Mouse (Mus musculus): Measurements from ENCODE around the gene Ufl1. TPM values are rescaled to one million over a fixed set of nuclear protein-coding genes. Genes with fewer than 3 reads are reported as not detected.
"Not testable (repeated sequence)": the region's sequence is repeated elsewhere in the genome, so short reads cannot be mapped to it uniquely, and the experiment has no call there.

Gene Ufl1
- total RNA-seq (2021): 10 to 100 TPM; 26.8 to 29.2 TPM
- long read RNA-seq, experiment 1, full-length matches to known transcripts: 10 of 23 reads
- long read RNA-seq, experiment 1, partial matches to known transcripts: 3 of 23 reads
- long read RNA-seq, experiment 1, other reads (novel, unspliced or antisense): 10 of 23 reads
- long read RNA-seq, experiment 2, full-length matches to known transcripts: 23 of 44 reads
- long read RNA-seq, experiment 2, partial matches to known transcripts: 3 of 44 reads
- long read RNA-seq, experiment 2, other reads (novel, unspliced or antisense): 18 of 44 reads

- peak; percentile 96 for DNase-seq
These were observed at the start of gene Ufl1 for GRCm38 (mm10) chr4:25281671-25282038. TSS of gene Ufl1 (minus strand) at chr4:25281821.

DNA sequence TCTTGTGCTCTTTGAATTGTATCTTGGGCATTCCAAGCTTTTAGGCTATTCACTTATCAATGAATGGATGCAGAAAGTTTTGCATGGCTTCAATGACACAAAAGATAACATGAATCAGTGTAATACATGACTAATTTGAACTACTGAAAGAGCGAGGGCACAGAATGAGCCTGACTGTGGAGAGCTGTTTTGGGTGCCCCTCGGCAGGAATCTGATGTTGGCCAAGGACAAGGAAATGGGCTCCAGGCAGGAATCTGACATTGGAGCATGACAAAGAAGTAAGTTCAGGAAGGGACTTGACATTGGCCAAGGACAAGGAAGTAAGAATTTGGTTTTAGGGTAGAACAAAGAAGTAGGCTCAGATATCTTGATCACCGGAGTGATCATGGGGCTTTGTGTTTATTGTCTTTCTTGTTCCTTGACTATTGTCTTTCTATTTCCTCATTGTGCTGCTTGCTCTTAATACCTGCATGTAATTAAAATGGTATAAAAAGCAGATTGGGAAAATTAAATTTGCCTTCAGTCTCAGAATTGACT lies 44.1 kb upstream of the Ufl1 start:
- no peak for DNase-seq

- no peak for DNase-seq
These were observed 41.1 kb upstream of the Ufl1 start for GRCm38 (mm10) chr4:25322631-25323178.

DNA sequence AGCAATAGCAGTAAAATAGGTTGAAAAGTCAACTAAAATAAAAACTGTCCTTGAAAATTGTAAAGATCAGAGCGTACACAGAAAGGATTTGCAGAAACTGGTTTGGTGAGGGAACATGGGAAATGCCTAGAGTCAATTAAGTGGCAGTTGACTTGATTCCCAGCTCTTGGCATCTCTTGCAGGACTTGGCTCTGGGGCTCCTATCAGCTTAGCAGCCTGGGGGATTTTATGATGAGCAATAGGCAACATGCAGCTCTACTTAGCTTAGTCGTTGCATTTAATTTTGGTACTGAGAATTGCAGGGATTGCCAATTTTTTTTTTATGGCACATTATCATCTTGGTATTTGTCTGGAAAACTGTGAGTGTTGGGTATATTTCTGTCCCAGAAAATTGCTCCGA lies 32.1 kb upstream of the Ufl1 start:
- no peak for DNase-seq

DNA sequence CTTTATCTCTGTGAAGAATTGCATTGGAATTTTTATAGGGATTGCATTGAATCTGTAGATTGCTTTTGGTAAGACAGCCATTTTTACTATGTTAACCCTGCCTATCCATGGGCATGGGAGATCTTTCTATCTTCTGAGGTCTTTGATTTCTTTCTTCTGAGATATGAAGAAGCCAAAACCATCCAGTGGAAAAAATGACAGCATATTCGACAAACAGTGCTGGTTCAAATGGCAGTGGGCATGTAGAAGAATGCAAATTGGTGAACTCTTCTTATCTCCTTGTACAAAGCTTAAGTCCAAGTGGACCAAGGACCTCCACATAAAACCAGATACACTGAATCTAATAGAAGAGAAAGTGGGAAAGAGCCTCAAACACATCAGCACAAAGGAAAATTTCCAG lies 3.4 kb upstream of the Ufl1 start:
- DNase-seq: not testable (repeated sequence)

DNA sequence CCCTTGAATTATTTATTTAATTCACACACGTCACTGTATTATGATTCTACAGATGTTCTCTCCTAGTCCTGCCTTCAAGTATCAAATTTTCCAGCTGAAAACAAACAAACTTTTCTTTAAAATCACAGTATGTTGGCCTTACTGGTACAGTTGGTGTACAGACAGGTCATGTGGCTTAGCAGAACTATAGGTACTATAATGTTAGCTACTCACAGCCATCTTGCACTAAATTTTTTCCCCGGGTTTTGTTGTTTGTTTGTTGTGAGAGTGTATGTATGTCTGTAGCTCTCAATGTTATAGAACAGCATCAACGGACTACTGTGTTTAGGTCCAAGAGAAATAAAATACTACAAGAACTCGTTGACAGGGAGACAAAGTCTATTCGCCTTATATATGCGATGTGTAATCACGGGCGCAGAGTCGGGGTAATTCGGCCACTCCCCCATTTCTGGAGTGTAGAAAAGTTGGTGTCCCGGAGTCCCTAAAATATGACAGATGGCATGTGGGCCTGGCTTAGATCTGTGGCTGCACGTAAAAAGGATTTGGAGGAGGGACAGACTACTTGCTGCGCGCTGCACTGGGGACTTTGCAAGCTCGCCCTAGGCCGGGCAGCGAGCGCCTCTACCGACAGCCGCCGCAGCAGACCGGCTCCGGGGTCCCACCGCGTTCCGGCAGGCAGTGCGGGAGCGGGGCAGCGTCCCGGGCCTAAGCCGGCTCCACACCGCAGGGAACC lies 517 bp downstream of the Ufl1 start:
- DNase-seq: no peak

DNA sequence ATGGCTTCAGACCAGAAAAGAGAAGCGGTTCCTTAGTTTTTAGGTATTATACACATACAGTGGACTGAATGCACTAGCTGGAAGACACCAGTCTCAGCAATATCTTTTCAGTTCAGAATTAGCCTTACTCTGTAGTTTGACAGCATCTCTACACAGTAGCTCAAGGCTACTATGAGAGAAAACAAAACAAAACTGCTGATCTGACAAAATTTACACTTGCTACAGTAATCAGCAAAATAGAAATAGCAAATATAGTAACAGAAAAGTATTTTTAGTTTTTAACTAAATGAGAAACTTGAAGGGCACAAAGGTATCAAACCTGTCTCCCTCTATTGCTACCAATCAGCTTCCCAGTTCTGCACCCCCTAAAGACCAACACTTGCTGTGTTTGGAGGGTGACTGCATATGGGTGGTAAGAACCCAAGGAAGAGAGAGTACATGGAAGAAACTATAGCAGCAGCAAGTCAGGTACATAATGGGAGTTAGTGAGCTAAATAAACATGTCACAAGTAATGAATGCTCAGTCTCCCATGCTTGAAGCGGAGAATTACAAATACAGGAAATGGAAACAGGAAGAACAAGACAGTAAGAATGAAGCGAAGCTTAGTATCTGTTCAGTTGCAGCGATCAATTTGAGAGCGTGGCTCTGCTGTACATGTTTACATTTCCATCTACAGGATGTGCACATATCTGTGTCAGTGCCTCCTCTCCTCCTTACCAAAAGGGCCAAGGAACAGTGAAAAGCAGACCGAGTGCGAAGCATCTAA lies 8.6 kb downstream of the Ufl1 start:
- no peak for DNase-seq

- DNase-seq: no peak
These were observed 9.7 kb downstream of the Ufl1 start for GRCm38 (mm10) chr4:25271926-25272325.

DNA sequence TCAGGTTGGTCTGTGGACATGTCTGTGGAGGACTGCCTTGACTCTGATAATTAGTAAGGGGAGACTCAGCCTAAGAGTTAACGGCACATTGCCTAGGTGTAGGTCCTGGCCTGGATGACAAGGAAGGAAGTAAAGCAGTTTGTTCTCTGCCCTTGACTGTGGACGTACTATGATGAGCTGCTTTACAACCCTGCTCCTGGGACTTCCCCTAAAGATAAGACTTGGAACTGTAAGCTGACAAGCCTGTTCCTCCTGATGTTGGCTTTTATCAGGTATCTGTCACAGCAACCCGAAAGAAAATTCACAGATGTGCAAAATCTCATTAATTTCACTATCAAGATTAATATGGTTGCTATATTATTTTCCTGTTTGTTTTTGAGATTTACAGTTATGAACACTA lies 14.5 kb downstream of the Ufl1 start:
- DNase-seq: no peak

GRCm38 (mm10) chr4:25257822-25258398 lies 23.7 kb downstream of the Ufl1 start:
- DNase-seq: no peak

DNA sequence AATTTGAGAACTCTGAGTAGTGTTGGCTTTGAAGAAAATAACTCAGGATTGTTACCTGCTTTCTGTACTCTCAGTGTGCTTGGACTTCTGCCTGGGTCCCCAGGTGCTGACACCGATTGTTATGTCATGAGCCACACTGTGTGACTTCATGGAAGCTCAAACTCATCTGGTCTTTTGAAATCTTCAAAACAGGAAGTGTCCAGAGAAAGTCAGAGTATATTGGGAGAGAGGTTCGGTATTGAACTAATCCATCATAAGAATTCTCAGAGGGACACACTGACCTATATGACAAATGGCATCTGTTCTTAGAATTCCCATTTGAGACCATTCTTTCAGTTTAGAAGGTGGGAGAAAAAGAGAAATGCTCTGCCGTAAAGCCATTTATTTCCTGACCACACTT lies 38.8 kb downstream of the Ufl1 start, which contains the start of gene Fhl5:
TSS of gene Fhl5 (minus strand) at position 101 of the 400 bp plus-strand sequence.
- DNase-seq: no peak

DNA sequence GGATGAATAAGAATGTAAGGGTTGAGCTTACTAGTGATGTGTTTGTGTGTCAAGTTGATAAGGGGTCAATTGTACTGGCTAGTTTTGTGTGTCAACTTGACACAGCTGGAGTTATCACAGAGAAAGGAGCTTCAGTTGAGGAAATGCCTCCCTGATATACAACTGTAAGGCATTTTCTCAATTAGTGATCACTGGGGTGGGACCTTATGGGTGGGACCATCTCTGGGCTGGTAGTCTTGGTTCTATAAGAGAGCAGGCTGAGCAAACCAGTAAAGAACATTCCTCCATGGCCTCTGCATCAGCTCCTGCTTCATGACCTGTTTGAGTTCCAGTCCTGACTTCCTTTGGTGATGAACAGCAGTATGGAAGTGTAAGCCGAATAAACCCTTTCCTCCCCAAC lies 46.0 kb downstream of the Ufl1 start:
- DNase-seq: not testable (repeated sequence)

DNA sequence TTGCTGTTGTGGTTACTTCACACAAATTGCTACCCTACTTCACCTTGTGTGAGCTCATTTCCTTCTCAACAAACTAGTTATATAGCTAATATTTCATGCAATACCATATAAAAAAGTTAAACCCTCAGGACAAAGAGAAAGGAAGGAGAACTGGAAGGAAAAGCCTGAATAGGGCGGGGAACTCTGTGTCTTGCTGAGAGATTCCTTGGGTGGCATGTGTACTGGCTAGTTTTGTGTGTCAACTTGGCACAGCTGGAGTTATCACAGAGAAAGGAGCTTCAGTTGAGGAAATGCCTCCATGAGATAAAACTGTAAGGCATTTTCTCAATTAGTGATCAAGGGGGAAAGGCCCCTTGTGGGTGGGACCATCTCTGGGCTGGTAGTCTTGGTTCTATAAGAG lies 47.9 kb downstream of the Ufl1 start:
- not testable (repeated sequence) for DNase-seq

GRCm38 (mm10) chr4:25232546-25232945 lies 49.1 kb downstream of the Ufl1 start:
- no peak for DNase-seq

GRCm38 (mm10) chr4:25227527-25227926 lies 54.1 kb downstream of the Ufl1 start:
- DNase-seq: no peak

- no peak for DNase-seq
These were observed 59.7 kb downstream of the Ufl1 start for GRCm38 (mm10) chr4:25221927-25222326.

DNA sequence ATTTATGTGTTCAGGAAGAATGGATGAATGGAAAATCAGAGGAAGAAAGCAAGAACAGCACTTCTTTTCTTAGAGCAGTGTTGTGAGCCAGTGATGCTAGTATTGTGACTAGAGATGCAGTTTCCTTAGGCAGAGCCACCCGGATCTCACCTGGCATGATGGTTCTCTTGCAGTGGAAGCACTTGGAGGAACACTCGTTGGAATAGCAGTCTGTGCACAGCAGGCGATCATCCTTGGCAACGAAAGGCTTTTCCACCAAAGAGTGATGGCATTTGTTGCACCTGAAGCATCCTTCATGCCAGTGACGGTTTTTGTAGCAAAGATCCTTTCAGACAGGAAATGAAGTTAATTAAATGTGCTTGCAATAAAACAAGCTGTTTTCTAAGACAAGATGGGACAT lies 68.2 kb downstream of the Ufl1 start:
- no peak for DNase-seq

GRCm38 (mm10) chr4:25206166-25206565 lies 75.5 kb downstream of the Ufl1 start:
- no peak for DNase-seq

Data from gastrocnemius, postnatal 25 days (tissue).